Mouse (Mus musculus) kidney, postnatal 36 days (tissue): Measurements from ENCODE around the gene Tph1.

Experiments
- DNase-seq, 2 experiments: peaks; one replicate each; pipeline ENCODE4 v3.0.0; 2021 to 2022; ENCODE audit warnings: mixed read lengths in 2 of 2

Gene Tph1

DNA sequence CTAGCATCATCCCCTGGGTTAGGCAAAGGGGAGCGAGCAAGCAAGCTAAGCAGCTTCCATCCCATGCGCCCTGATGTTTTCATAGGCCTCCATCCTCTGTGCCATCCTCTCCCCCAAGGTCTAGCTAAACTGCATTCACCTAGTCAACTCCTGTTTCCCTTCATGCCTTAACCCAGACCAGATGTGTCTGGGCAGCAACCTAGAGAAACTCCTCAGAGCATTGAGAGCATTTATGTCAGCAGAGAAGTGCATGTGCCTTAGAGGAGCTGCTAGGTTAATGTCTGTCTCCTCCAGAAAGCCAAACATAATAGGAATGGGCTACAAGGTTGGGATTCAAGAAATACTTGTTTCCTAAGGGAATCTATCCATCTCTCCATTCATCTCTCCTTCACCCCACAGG is 75.3 kb downstream of the Tph1 start:
- DNase-seq: no peak
